Mouse (Mus musculus): ENCODE data around the gene Hipk3. TPM values are rescaled to one million over a fixed set of nuclear protein-coding genes. Genes with fewer than 3 reads are reported as not detected.

Hipk3 gene
- polyA plus RNA-seq, 2 experiments from 2014 or later: 11.1 to 12.5 TPM

DNA sequence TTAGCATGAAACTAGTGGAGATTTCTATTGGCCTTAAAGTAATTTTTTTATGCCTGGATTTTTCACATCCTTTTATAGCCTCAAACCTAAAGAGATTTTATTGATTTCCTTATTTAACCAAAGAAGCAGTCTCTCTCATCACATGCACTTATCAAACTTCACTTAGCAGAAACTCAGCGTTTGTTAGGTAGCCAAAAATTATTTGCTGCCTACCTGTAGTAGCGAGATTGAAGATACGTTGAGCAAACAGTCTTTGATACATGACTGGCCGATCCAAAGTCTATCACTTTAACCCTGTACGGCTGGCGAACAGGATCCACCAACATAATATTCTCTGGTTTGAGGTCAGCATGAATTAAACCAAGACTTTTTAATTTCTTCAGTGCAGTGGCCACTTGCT, 23.7 kb downstream of the Hipk3 start:
- no peak for ATAC-seq

DNA sequence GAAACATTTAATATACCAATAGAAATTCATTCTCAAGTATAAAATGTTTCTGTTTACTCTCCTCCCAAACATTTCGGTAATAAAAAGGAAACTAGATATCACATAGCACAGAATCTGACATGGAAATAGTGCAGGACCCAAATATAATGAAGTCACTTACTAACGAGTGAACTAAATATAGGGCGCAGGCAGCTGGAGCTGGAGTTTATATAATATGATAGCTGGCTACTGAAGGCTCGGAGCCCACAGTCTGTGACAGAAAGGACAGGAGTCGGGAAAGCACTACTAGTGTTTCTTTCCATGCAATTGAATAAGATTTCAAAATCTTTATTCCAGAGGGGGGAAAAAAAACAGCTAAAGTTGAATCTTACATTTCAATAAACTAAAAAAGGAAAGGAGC, 25.8 kb downstream of the Hipk3 start:
- no peak for ATAC-seq

DNA sequence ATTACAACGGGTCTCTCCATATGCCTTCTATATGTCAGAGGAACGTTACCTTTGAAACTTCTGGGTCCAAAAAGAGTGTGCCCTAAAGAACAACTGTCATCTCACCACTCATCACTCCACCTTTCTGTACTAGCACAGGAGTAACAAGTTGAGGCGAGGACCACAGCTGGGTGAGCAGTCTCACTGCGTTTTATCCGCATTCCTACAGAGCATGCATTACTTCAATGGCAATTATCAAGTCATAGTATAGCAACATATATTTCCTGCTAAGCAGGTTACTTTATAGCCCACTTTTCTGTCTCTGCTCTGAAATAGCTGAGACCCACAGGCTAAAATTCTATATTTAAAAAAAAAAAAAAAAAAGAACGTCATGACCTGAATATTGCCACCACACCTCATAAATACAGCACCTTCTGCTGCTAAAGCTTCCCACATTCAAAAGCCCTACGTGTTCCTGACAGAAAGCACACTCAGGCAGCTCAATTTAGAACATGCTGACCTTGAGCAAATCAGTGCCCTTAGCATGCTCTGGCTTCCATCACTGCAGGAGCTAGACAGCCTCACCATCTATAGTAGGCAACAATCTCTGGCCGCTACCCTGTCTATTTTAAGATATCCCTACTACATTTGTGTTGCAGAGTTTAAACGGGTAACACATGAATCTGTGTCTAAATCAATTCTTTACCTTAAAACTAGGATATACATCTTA, 27.2 kb downstream of the Hipk3 start:
- no peak for ATAC-seq

- ATAC-seq: no peak
Observed at GRCm38 (mm10) chr2:104465639-104466430, 28.4 kb downstream of the Hipk3 start.

GRCm38 (mm10) chr2:104460021-104460420, 34.2 kb downstream of the Hipk3 start:
- no peak for ATAC-seq

DNA sequence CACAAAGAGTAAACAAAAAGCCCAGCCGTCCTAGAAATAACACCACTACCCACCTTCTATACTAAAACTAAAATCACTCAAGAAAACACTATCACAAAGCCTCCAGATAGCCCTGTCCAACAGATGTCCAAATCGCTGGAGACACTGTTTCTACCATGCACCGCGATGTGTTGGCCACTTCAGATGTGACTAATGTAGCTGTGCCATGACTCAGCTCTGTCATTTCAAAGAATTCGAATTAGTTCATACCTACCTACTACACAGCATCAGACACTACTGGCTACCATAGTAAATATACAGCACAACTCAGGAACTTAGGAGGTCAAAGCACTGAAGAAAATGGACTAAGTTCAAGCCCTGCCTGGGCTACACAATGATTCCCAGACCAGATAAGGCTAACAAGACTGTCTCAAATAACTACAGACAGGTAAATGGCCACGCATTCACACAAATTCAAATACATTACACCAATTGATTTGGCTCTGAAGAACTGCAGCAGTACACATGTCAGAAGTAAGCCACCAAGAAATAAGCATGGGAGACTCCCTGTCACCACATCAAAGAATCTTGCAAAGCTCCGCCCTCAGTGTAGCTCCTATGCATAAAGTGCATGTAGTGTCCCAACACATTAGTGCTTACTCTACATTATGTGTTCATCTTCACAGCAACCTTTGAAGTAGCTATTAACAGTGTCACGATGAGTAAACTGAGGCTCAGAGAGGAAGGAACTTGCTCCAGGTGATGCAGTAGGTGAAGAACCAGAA, 35.5 kb downstream of the Hipk3 start:
- ATAC-seq: peak; percentile 71

- ATAC-seq: no peak
Observed at GRCm38 (mm10) chr2:104457106-104457505, 37.1 kb downstream of the Hipk3 start.

DNA sequence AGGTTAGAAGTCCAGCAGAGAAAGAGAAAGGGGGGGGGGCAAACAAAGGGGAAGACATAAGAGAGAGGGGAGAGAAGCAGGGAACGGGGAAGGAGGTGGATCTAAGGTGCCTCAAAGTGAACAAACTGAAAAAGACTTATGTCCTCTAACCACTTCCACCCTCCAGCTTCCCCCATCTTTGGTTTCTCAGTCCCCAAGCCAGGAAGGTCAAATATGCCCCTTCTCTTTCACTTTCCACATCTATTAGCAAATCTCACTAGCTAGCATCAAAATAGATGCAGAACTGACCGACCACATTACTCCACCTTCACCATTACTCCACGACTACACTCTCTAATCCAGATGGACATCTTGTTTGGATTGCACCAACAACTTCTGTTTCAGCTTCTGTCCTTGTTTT, 43.6 kb downstream of the Hipk3 start:
- no peak for ATAC-seq

- no peak for ATAC-seq
Observed at GRCm38 (mm10) chr2:104449191-104449590, 45.1 kb downstream of the Hipk3 start.

- ATAC-seq: no peak
Observed at GRCm38 (mm10) chr2:104448201-104448600, 46.0 kb downstream of the Hipk3 start.

DNA sequence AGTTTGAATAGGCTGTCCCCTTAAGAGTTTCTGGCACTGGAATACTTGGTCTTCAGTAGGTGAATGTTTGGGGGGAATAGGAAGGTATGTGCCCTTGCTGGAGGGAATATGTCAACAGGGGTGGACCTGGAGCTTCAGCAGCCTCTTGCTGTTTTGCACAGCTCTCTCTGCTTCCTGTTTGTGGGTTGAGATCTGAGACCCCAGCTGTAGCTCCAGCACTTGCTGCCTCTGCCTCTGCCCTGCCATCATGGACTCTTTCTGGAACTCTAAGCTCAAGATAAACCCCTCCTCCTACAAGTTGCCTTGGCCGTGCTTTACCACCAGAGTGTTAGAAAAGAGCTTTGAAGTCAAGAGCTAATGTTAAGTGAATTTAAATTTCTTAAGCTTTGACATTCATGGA, 48.2 kb downstream of the Hipk3 start:
- no peak for ATAC-seq

- peak; percentile 93 for ATAC-seq
Observed at GRCm38 (mm10) chr2:104444776-104445175, 49.5 kb downstream of the Hipk3 start.

GRCm38 (mm10) chr2:104442341-104442740, 51.9 kb downstream of the Hipk3 start:
- ATAC-seq: no peak

GRCm38 (mm10) chr2:104436226-104436625, 58.0 kb downstream of the Hipk3 start:
- ATAC-seq: no peak

DNA sequence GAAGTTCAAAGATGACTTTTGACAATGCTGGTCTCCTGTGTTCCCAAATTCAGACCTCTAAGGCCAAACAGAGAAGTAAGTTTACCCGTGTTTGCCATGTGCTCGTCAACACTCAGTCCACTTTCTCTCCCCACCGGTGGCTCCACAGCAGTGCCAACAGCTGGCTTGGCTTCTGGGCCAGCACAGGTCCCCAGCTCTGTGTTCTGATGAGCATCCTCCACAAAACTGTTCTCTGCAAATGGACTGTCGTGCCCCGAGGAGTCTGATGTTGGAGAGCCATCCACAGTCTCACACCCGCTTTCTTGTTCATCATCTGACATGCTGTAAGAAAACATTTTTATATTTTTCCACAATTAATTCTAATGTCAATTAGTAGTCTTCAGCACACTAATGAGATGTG, 63.2 kb downstream of the Hipk3 start:
- no peak for ATAC-seq

GRCm38 (mm10) chr2:104430566-104430965, 63.7 kb downstream of the Hipk3 start:
- ATAC-seq: no peak

DNA sequence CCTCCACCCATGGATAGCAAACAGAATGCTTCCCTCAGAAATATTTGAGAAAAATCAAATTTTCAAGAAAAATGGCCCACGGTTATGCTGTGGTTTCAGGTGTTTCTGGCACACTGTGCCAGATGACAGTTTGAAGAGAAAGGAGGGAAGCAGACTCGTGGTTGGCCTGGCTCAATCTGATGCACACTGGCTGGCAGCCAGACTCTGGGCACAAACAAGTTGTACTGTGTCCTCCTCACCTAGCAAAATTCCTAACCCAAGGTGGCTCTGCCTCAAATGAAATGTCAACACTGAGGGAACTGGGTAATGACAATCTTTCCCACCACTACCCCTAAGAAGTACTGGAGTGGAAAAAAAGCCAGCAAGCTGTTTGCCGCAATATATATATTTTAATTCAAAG, 68.1 kb downstream of the Hipk3 start:
- ATAC-seq: no peak

GRCm38 (mm10) chr2:104422230-104422629, 72.0 kb downstream of the Hipk3 start:
- ATAC-seq: peak; percentile 49

- ATAC-seq: no peak
Observed at GRCm38 (mm10) chr2:104420805-104421204, 73.4 kb downstream of the Hipk3 start.

DNA sequence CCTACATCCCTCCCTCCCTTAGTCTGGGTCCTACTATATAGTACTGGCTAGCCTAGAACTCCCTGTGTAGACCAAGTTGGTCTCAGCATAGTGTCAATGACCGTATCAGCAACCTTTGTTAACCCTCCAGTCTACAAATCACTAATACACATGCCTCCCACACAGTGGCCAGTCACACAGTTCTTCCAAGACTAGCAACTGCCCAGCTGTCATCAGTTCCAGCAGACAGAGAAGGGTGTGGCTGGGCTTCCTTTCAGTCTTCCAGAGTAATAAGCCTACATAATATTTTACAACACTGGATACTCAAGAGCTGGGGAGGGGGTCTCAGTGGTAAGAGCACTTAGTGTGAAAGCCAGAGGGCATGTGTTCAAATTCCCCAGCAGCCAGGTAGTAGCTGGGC, 74.2 kb downstream of the Hipk3 start:
- ATAC-seq: no peak

DNA sequence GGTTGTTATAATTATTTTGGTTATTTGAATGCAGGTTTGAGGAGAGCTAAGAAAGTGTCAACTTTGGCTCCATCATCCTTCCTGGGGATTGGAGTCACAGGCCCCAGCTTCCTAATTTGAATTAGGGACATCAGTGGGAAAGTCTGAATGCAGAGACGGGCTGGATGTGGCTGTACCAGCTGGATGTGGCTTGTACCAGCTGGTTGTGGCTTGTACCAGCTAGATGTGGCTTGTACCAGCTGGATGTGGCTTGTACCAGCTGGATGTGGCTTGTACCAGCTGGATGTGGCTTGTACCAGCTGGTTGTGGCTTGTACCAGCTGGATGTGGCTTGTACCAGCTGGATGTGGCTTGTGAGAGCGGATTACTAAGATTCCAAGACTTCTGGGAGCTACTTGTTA, 74.8 kb downstream of the Hipk3 start:
- no peak for ATAC-seq

GRCm38 (mm10) chr2:104413011-104413410, 81.2 kb downstream of the Hipk3 start:
- ATAC-seq: no peak

- no peak for ATAC-seq
Observed at GRCm38 (mm10) chr2:104412496-104412895, 81.8 kb downstream of the Hipk3 start.
